Mouse (Mus musculus) embryo, embryonic 10.5 days (tissue): Measurements from ENCODE around the gene Tpra1.

ENCODE experiments used
- DNase-seq: peaks from one replicate; pipeline ENCODE4 v3.0.0-alpha.2; 2015; ENCODE audit warnings: low spot score

Tpra1 gene

DNA sequence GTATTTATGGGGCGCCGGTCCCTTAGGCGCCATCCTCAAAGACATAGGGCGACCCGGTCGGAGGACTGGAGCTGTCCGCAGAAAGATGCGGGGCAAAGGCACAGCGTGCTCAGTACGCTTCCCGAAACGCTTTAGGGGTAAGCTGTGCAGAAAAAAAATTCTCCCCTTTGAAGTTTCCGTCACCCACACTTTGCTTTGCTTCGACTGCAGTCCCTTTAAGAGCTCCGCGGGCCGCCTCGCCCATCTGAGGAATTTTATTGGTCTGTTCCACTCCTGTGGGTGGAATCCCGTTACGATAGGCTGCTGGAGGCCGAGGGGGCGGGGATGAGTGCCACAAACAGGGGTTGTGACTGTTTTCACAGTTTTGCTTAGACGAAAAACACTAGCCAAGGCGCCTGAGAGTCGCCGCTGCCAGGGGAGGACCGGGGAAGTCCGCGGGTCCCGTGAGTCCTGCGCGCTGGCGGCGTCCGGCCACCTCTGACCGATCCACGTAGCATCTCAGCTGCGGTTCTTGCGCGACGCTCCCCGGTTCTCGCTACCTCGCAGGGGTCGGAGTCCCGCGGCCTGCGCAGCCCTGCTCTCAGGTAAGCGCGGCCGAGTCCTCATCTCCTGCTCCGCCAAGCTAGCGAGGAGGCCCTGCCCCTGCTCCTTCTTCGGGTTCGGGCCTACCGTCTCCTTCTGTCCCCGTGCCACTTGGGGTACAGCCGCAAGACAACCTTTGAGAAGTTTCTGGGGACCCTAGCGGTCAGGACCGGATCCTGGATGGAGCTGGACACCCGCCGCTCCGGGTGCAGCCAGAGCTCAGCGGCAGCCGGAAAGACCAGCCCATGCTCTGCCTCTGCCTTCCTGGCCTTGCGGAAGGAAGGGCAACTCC is at the start of gene Tpra1:
Gene Tpra1 (plus strand): TSS at position 305 of the 874 bp plus-strand sequence.
- peak; percentile 98 for DNase-seq

GRCm38 (mm10) chr6:88854509-88854908 is 47.5 kb upstream of the Tpra1 start:
- DNase-seq = no peak

GRCm38 (mm10) chr6:88855636-88856035 is 46.4 kb upstream of the Tpra1 start:
- DNase-seq = peak; percentile 90

GRCm38 (mm10) chr6:88857249-88857648 is 44.8 kb upstream of the Tpra1 start:
- DNase-seq = no peak

- no peak for DNase-seq
Observed at GRCm38 (mm10) chr6:88857830-88858229, 44.2 kb upstream of the Tpra1 start.

- DNase-seq = no peak
Observed at GRCm38 (mm10) chr6:88858341-88858740, 43.7 kb upstream of the Tpra1 start.

GRCm38 (mm10) chr6:88860914-88861313 is 41.1 kb upstream of the Tpra1 start:
- peak; percentile 79 for DNase-seq

- DNase-seq = no peak
Observed at GRCm38 (mm10) chr6:88865704-88866103, 36.3 kb upstream of the Tpra1 start.

- DNase-seq = no peak
Observed at GRCm38 (mm10) chr6:88869459-88869858, 32.6 kb upstream of the Tpra1 start.

DNA sequence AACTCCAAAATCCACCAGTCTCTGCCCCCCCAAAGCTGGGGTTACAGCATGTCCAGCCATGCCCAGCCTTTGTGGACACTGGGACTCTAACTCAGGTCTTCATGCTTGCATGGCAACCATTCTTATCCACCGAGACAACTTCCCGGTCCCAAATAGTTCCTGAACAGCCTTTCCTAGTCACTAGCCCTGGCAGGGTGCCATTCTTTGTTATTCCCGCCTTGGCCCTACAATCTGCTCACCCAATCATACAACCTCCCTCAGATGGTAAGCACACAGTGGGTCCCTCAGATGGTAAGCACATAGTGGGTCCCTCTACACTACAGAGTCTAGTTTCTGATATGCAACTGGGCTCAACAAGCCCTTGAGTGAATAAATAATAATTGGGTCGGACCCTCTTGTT is 31.5 kb upstream of the Tpra1 start:
- DNase-seq = no peak

DNA sequence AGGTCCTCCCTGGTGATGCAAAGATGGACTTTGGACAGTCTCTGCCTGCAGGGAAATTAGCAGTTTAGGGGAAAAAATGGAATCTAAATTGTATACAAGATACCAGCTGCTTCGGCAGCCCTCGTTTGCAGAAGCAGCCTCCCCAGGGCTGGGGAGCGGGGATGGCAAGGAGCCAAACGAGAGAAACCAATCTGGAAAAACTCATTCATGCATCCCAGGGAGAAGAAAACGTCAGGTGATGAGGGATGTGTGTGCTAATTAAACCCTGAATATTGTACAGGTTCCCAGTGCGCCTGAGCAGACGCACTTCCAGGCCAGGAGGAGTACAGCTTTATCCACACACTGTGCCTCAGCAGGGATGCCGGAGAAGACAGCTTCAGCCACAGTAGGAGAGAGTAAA is 30.5 kb upstream of the Tpra1 start:
- no peak for DNase-seq

DNA sequence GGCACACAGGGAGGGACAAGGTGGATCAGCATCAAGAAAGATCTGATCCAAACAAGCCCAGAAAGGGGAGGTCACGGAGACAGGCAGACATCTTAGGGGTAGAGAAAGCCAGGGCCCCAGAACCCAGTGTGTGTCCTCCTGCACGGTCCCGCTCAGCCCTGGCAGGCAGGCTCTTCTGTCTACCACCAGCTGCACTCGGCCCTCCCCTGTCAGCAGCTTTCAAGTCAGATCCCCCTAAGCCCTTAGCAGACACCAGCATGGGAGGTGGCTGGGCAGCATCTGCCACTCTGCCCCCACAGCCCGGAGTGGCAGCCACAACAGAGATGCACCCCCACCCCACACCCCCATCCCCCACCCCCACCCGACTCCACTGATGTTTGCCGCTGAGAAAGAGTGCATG is 29.2 kb upstream of the Tpra1 start:
- no peak for DNase-seq

GRCm38 (mm10) chr6:88873965-88874867 is 27.8 kb upstream of the Tpra1 start:
- DNase-seq = peak; percentile 53

GRCm38 (mm10) chr6:88874868-88875508 is 27.1 kb upstream of the Tpra1 start, which contains the start of gene Podxl2:
Gene Podxl2 (minus strand): TSS chr6:88875044.
- peak; percentile 89 for DNase-seq

- DNase-seq = no peak
Observed at GRCm38 (mm10) chr6:88879471-88879870, 22.6 kb upstream of the Tpra1 start.

GRCm38 (mm10) chr6:88881334-88881733 is 20.7 kb upstream of the Tpra1 start:
- DNase-seq = no peak

DNA sequence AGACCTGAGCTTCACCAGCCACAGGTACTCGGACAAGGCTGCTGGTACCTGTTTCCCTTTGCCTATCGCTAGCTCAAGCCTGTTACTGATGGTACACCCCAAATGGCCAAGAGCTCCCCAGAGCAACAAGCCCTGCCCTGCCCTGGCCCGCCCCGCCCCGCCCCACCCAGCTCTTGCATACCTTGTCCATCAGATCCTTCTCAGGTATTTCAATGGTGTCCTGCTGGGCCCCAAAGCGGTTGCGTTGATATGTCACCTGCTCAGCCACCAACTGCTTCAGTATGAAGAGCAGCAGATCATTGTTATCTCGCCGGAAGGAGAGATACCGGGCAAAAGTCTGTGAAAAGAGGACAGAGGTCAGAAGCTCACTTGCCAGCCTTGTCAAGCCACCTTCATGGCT is 17.9 kb upstream of the Tpra1 start:
- no peak for DNase-seq

DNA sequence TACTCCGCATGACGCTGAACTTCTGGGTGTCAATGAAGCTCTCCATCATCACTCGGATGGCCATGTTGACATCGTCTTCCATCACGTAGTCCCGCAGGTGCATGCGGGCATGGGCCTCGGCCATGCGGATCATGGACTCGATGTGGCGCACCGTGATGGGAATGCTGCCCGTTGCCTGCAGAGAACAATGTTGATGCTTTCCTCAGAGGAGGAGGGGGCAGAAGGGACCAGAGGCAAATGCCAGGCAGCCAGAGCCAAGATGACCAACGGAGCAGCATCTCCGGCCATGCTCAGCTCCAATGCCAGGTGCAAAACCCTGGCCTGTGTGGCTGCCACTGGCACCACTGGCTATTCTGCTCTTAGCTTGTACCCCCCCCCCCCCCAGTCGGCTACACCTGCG is 17.4 kb upstream of the Tpra1 start:
- DNase-seq = no peak

DNA sequence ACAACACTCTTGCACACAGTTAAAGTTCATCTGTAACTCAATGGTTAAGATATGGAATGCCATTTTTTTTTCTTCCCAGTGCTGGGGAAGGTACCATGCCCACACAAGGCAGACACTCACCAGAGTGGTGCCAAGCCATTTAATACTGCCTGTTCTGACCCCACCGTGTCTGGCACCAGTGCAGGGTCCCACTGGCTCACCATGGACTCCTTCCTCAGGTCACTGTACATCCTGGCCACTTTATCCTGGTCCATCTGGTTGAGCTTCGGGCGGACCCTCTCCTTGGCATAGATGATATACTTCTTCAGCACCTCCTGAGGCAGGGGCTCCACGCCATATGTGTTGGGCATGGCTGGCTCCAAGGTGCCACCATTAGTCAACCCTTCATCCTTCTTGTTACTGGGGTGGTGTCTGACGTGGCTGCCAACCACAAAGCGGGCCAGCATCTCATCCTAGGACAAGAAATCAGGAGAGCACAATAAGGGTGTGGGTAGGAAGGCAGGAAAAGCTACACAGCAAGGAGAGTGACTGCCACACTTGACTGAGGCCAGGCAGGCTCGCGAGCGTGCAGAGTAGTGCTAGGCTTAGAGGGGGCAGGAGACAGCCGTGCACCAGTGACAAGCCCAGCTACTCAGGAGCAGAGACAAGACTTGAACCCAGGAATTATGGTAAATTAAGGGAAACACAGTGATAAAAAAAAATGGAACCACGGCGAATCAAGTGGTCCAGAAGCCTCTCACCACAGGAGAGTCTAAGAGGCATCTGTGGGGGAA is 16.2 kb upstream of the Tpra1 start:
- no peak for DNase-seq

DNA sequence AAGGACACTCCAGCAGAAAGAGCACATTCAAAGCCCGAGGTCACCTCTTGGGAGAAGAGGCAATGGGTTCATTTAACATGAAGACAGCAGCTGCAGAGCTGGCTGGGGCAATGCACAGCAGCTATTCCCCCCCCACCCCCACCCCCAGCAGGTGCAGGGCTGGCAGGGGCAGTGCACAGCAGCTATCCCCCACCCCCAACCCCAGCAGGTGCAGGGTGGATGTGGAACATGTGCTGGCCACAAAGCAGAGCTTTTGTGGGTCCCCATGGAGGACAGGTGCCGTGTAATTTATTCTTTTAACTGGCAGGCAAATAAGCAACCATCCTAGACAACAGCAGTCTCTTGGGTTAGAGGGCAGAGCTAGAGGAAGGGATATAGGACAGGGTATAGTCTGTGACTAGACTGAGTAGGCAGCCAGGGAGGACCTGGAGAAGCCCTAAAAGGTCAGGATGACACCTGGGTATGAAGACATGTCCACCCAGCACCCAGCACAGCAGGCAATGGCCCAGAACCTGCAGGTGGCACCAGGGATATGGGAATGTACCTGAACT is 15.6 kb upstream of the Tpra1 start:
- DNase-seq = no peak

- DNase-seq = no peak
Observed at GRCm38 (mm10) chr6:88889410-88890042, 12.5 kb upstream of the Tpra1 start.
